Comparison of ENCODE assay signal across 8 mouse cellular contexts in the genomic region with DNA sequence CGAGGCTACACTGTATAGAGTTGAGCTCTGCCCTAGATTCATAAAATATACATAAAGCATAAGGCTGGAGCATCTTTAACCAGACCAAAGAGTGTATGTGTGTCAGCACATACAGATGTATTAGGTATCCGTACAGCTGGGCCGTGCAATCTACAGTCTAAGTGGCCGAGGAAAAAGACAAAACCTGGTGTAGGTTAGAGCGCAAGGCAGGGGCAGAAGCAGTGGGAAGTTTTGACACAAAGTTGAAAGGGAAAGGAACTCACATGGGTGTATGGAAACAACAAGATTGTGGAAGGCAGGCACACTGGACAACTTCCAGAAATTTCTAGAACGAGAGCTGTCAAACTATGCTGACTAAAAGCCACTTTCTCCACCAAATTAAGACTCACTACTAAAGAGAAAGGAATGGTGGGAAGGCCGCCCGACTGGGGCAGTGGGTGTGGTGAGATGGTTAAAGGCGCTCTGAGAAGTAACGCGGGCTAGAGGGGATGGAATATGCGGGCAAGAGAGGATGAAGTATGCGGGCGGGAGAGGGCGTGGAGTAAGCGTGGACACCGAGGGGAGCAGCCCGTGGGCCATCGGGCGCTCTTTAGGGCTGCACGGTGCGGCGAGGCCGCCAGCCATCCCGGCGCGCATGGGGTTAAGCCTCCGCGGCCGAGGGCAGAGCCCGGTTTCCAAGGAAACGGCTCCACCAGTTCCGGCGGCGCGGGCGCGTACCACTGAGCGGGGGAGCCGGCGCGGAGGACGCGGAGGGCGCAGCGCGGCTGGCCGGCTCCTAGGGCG. TPM values are rescaled to one million over a fixed set of nuclear protein-coding genes. Genes with fewer than 3 reads are reported as not detected.
DNase-seq lines count a peak whose midpoint lies in the region; ATAC-seq and TF ChIP-seq lines count a peak whose summit lies in the region.

No protein-coding gene starts in this region.

- no peaks in the 10 kb centered on the region for H3K36me3 ChIP-seq in heart, embryonic 11.5 days (ENCODE audit: control insufficient read depth, insufficient read depth, low read length)
- peaks cover 9% of the 10 kb centered on the region for H3K36me3 ChIP-seq in kidney, embryonic 15.5 days
- H3K36me3 ChIP-seq in liver, adult 2 months (ENCODE audit: control insufficient read depth, insufficient read depth, low read length), result no peaks in the 10 kb centered on the region

- H3K4me1 ChIP-seq in heart, embryonic 11.5 days (ENCODE audit: control insufficient read depth, insufficient read depth, low read length), result peaks cover 30% of the 10 kb centered on the region
- H3K4me1 ChIP-seq in kidney, embryonic 15.5 days, result peaks cover 49% of the 10 kb centered on the region
- H3K4me1 ChIP-seq in liver, adult 2 months (ENCODE audit: control insufficient read depth, insufficient read depth, low read length), result peaks cover 16% of the 10 kb centered on the region

- TF ChIP-seq POLR2A in liver, adult 2 months (IDR thresholded peaks at IDR 0.05; ENCODE audit: extremely low read depth, insufficient read depth, low read length), result 0 out of 2 replicates have a peak, but pooled peaks have one; percentile 16

- no peaks in the 10 kb centered on the region for H3K9me3 ChIP-seq in heart, embryonic 11.5 days (replicated peaks; ENCODE audit: control insufficient read depth, low read length)
- H3K9me3 ChIP-seq in kidney, embryonic 15.5 days (replicated peaks), result no peaks in the 10 kb centered on the region

- peak; percentile 79 to 86 for DNase-seq in B cell, adult 2 months
- DNase-seq in brain, adult 2 months (ENCODE audit: low read depth, low spot score), result peak; percentile 94
- DNase-seq in liver, adult 2 months (ENCODE audit: extremely low read depth, low read depth, low spot score), result peak; percentile 46
- DNase-seq in spleen, postnatal 36 days (ENCODE audit: low spot score in 2 of 2), result peak; percentile 79 to 80

- H3K79me2 ChIP-seq in liver, adult 2 months (ENCODE audit: control insufficient read depth, insufficient read depth, low read length), result peaks cover 16% of the 10 kb centered on the region

- TF ChIP-seq CTCF in liver, adult 2 months (IDR thresholded peaks at IDR 0.05; ENCODE audit: low read depth, low read length), result no peak

- H3K4me2 ChIP-seq in heart, embryonic 11.5 days, result peak overlapping the region; percentile 99
- peak overlapping the region; percentile 98 for H3K4me2 ChIP-seq in kidney, embryonic 15.5 days

- H3K9ac ChIP-seq in heart, embryonic 11.5 days (ENCODE audit: low read depth, low read length), result peak overlapping the region; percentile 97
- peak overlapping the region; percentile 86 for H3K9ac ChIP-seq in kidney, embryonic 15.5 days
- peak overlapping the region; percentile 99 for H3K9ac ChIP-seq in liver, adult 2 months (ENCODE audit: low read depth, low read length)

- peak overlapping the region; percentile 99 for H3K27ac ChIP-seq in heart, embryonic 11.5 days (ENCODE audit: low read depth, low read length)
- peak overlapping the region; percentile 99 for H3K27ac ChIP-seq in kidney, embryonic 15.5 days
- H3K27ac ChIP-seq in liver, adult 2 months (replicated peaks; ENCODE audit: insufficient read depth, low read depth, low read length), result peak overlapping the region; percentile 99

- no peaks in the 10 kb centered on the region for H3K27me3 ChIP-seq in heart, embryonic 11.5 days (ENCODE audit: control insufficient read depth, insufficient read depth, low read length)
- no peaks in the 10 kb centered on the region for H3K27me3 ChIP-seq in kidney, embryonic 15.5 days
- H3K27me3 ChIP-seq in liver, adult 2 months (ENCODE audit: control insufficient read depth, insufficient read depth, low read length), result no peaks in the 10 kb centered on the region

- ATAC-seq in erythroblast, adult 5-6 weeks (replicated peaks; ENCODE audit: low FRiP score, poor library complexity, severe bottlenecking), result peak; percentile 77
- peak; percentile 89 for ATAC-seq in heart, embryonic 11.5 days (replicated peaks; ENCODE audit: insufficient number of reproducible peaks, low FRiP score, low TSS enrichment)
- ATAC-seq in kidney, embryonic 15.5 days (replicated peaks; ENCODE audit: low FRiP score), result peak; percentile 92
- ATAC-seq in monocyte, adult 5-6 weeks (replicated peaks; ENCODE audit: insufficient number of reproducible peaks, low FRiP score, low TSS enrichment, poor library complexity, severe bottlenecking), result peak; percentile 63

- WGBS in heart, embryonic 11.5 days (ENCODE audit: insufficient replicate concordance), result 2% methylated on average over 46 of the region's 49 CpGs
- WGBS in kidney, embryonic 15.5 days, result 1% methylated on average over 47 of the region's 49 CpGs
- 2% methylated on average over 49 of the region's 49 CpGs for WGBS in liver, adult 2 months

- peak overlapping the region; percentile 77 for H3K4me3 ChIP-seq in heart, embryonic 11.5 days (ENCODE audit: low read depth, low read length)
- peak overlapping the region; percentile 86 for H3K4me3 ChIP-seq in kidney, embryonic 15.5 days (replicated peaks)
- peak overlapping the region; percentile 99 for H3K4me3 ChIP-seq in liver, adult 2 months (ENCODE audit: insufficient read depth, low read depth, low read length)

RNA-seq across cellular contexts. Expression of a gene that starts 0.7 kb away (rescaled TPM):
- total RNA-seq in erythroblast, adult 5-6 weeks (2015; ENCODE audit: low replicate concordance), result 9.2 and 12.5 TPM in 2 replicates
- total RNA-seq in erythroblast, adult 5-6 weeks (2017; ENCODE audit: low replicate concordance), result 10.5 and 12.0 TPM in 2 replicates
- polyA plus RNA-seq in heart, embryonic 11.5 days (2014; fragmentation: Nextera tagmentation; extraction: Ambion mirVana), result 4.9 and 5.2 TPM in 2 replicates
- 5.0 and 6.1 TPM in 2 replicates for polyA plus RNA-seq in kidney, embryonic 15.5 days (2015; fragmentation: Nextera tagmentation; extraction: Ambion mirVana)
- 5.0 and 7.9 TPM in 2 replicates for total RNA-seq in liver, adult 2 months (2014; rRNA removed)
- polyA plus RNA-seq in liver, adult 2 months (2012; rRNA removed), result 17.5 and 18.7 TPM in 2 replicates
- 36.9 to 41.1 TPM (median 37.0 TPM) in 3 replicates for total RNA-seq in monocyte, adult 5-6 weeks (2017)

Comparison
In these comparisons a context has a peak if more than half of its experiments do, and no peak if none do; other contexts are left out.
1. Peak in every context shown above with its lines: DNase-seq, ATAC-seq, H3K4me3 ChIP-seq and H3K27ac ChIP-seq.